Mouse (Mus musculus) retina, embryonic 14.5 days (tissue): Measurements from ENCODE around the gene Phykpl.
"Not testable (repeated sequence)": the region's sequence is repeated elsewhere in the genome, so short reads cannot be mapped to it uniquely, and the experiment has no call there.

ENCODE experiments used
- DNase-seq: peaks from one replicate; pipeline ENCODE4 v3.0.0-alpha.2; 2015; ENCODE audit warnings: low spot score

The Phykpl gene

DNA sequence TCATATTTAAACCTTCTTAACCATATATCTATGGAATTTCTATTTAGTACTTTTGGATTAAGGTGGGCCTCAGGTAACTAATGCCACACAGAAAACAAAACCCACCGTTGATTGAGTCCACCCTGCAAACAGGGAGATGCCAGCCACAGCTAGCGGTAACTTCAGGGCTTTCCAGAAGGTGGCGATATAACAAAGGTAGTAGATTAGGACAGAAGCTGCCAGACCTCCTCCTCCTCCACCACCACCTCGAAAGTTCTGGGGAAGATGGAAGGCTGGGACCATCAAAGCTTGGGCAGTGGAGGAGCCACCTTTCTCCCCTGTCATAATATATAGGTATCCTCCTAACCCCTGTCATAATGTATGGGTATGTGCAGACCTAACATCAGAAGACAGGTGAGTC is 33.1 kb downstream of the Phykpl start:
- DNase-seq: peak; percentile 87

DNA sequence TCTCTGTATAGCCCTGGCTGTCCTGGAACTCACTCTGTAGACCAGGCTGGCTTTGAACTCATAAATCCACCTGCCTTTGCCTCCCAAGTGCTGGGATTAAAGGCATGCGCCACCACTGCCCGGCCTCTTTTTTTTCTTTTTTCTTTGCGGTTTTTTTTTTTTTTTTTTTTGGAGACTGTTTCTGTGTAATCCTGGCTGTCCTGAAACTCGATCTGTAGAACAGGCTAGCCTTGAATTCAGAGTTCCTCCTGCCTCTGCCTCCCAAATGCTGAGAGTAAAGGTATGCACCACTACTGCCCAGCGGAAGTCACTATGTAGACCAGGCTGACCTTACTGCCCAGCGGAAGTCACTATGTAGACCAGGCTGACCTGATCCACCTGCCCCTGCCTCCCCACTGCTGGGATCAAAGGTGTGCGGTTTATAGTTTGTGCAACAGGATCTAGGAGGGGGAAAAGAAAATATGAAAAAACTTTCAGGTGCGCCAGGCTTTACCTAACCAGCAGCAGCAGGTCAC is 34.4 kb downstream of the Phykpl start:
- no peak for DNase-seq

DNA sequence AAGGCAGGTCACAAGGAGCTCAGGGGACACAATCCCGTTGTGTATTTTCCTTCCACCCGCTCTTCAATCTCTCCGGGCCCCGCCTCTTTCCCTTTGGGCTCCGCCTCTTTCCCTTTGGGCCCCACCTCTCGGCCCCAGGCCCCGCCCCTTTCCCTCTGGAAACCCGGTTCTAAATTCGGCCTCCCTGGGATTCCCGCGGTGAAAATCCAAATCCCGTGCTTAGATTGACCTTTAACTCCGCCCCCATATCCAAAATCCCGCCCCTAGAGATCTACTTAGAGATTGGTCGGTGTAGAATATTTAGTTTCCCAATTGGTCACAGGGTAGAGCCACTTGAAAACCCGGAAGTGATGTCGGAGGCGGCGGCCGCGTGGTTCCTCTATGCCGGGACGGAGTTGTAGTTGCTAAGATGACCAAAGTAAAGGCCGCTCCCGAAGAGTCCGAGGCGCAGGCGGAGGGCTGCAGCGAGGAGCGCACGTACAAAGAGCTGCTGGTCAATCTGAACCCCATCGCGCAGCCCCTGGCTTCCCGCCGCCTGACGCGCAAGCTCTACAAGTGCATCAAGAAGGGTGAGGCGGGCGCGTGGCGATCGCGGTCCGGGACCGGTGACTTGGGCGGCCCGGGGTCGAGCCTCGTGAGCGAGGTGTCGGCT is 35.0 kb downstream of the Phykpl start, which contains the start of gene Nhp2:
TSS of gene Nhp2 (plus strand) at position 327 of the 652 bp plus-strand sequence.
- peak; percentile 100 for DNase-seq

DNA sequence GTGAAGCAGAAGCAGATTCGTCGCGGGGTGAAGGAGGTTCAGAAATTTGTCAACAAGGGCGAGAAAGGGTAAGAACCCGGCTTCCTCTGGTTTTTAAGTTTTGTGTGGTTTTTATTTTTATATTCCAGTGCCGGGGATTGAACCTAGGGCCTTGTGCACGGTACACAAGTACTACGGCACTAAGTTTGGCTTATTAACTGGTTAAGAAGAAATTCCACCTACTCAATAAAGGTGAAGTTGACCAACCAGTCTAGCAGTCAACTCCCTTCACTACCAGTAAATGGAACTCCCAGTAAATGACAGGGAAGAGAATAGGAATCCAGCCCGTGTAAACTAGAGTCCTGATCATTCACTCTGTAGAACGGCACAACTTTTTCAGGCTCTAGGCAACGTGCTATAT is 35.5 kb downstream of the Phykpl start:
- DNase-seq: no peak

DNA sequence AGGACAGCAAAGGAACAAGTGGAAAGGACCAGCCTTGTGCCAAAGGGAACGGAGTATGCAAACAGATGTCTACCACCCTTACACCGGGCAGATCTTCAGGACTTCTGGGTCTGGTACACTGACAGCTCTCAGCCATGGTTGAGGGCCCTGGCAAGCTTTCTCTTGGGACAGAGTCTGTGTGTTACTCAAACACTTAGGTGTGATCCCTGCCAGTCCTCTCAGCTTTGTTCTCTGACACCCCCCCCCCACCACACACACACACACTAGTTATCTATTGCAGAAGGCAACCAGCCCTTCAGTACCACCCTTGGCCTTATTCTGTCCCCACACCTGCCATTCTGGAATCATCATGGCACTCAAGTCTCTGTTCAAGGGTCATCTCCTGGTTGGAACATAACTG is 37.2 kb downstream of the Phykpl start:
- no peak for DNase-seq

DNA sequence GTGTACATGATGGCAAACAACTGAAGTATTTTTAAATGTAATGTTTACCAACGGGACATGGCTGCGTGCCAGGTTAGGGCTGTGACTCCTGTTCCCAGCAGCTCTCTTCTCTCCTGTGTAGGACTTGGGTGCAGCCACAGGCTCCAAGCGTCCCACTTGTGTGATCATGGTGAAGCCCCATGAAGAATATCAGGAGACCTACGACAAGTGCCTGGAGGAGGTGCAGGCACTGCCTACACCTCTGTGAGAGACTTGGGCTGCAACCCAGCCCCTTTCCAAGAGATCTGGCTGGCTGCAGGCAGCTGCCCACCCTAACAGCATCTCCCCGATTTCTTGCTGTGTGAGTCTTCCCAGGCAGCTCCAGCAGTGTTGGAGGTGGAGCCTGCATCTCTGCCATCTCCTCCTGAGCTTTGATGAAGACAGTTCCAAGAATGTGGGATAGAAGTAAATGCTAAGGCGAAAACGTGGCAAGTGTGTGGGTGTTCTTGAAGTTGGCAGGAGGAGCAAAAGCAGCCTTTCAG is 38.5 kb downstream of the Phykpl start:
- DNase-seq: no peak

DNA sequence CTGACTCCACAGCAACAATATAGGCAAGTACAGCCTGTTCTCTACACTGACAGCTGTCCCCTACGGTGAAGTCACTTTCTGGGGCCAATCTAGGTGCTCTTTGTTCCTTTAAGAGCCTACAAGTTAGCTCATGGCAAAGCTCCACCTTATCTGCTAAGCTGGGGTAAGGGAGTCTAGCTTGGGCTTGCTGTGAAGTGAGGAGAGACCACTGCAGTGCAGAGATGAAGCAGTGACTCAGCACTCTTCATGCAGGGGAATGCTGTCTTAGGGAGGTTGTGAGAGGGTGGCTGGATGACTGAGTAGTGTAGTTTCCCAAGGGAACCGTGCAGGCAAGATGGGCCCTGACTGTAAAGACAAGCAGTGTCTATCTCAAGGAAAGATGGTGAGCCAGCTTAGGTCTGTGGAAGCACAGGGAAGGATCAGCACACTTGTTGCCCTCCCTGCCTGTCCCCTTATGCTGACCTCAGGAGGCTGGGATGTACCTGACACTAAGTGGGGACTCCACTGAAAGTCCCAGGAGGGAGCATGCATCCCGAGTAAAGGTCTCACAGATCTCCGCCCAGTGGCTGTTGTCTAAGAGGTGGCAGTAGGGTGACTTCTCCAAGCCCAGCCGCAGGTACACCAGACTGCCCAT is 40.7 kb downstream of the Phykpl start:
- no peak for DNase-seq

DNA sequence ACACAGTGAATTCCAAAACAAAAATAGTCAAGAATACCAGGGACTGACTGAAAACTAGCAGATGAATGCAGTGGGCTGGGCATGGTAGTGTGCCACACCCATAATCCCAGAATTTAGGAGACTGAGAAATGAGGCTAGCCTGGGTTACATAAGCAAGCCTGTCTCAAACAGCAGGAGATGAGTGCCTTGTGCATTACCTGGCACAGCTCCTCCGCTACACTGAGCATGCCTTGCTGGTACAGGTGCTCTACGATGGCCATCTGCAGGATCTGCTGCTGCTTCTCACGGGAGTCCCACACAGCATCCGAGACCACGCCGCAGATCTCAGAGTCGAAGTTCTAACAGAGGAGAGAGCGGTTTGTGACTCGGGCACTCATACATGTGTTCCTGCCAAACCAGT is 42.9 kb downstream of the Phykpl start:
- no peak for DNase-seq

DNA sequence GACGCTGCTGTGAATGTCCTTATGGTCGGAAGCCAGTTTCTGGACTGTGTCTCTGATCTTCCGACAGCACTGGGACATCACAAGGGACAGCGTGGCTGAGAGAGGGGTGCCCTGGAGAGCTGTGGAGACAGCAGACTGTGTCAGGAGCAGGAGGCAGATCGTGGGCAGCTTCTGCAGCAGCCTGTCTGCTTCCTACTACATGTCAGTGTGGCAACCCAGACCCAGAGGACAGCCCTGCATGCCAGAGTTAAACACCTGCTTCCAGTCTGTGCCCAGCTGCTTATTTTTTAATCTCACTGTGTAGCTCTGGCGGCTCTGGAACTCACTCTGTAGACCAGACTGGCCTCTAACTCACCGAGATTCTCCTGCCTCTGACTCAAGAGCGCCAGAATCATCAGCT is 43.4 kb downstream of the Phykpl start:
- DNase-seq: no peak

DNA sequence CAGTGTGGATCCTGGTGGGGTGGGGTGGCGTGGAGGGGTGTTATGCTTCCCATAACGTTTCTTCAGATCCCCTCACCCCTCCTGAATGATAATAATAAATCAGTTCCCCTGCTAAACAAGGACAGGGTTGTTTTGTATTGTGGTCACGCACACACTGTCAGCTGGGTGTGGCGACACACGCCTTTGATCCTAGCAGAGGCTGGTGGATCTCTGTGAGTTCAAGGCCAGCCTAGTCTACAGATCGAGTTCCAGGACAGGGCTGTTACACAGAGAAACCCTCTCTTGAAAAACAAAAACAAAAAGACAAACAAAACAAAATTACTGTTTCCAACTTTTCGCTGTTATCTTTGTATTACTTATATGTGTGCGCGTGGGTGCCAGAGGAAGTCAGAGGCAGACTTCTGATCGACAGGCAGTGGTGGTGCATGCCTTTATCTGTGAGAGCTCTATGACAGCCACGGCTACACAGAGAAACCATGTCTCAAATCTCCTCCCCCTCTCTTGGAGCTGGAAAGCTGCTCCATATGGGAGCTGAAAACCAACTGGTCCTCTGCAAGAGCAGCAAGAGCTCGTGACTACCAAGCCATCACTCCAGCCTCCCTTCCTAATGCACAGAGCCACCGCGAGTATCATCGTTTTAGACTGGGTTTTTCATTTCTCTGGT is 45.2 kb downstream of the Phykpl start:
- DNase-seq: no peak

DNA sequence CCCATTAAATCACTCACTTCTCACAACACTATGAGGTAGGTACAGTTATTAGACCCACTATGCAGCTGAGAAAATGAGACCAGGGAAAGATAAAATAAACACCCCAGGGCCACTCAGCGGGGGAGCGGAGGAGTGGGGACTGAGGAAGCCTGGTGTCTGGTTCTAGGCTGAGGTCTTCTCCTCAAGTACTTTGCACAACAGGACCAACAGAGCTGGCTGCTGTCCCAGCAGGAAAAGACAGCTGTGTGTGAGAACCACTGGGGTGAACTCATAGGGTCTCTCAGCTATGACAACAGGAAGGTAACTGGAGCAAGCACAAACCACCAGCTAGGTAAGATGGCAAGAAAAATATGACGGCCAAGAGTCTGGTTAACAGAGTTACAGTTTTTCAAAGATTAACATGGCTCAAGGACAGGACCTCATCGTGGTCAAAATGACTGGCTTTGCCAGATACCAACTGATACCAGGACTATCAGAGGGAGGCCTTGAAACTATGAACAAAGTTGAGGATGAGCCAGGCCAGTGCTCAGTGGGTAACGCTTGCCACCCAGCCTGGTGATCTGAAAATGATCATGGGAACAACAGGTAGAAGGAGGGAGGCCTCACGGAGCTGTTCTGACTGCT is 47.7 kb downstream of the Phykpl start:
- no peak for DNase-seq

DNA sequence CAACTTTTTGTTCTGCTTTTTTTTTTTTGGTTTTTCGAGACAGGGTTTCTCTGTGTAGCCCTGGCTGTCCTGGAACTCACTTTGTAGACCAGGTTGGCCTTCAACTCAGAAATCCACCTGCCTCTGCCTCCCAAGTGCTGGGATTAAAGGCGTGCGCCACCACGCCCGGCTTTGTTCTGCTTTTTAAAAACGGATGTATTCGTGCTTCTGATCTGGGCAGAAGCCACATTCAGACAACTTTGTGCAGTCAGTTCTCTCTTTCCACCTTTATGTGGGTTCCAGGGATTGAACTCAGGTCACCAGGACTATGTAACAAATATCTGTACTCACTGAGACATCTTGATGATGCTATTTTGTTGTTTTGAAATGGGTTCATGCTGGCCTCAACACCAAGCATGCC is 48.6 kb downstream of the Phykpl start:
- not testable (repeated sequence) for DNase-seq

DNA sequence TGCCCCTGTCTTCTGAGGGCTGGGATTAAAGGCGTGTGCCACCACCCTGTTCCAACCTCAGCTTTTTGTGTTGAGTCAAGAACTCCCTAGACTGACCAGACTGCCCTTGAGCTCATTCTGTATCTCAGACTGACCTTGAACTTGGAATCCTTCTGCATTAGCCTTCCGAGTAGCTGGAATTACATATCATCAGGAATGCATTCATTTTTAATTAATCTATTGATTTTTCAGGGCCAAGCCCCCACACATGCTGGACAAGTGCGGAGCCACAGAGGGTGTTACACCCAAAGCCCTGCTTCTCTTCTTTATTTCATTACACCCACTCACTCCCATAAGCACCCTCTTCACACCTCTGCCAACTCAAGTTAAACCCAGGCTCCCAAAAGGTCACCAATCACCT is 49.2 kb downstream of the Phykpl start:
- no peak for DNase-seq

DNA sequence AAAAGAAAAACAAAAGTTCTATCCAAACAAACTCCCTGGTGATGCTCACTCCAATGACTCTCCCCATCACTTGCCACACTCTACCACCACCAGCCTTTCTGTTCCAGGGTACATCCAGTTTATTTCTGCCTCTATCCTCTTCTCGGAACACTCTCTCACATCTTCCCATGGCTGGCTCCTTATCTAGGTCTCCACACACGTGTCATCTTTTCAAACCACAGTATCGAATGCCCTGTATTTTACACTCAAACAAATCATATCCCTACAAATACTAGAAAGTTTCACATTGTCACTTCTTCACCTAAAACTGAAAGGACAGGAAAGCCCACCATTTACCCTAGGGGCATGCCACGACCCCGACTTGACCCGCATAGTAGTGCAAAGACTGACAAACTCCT is 50.6 kb downstream of the Phykpl start:
- no peak for DNase-seq

DNA sequence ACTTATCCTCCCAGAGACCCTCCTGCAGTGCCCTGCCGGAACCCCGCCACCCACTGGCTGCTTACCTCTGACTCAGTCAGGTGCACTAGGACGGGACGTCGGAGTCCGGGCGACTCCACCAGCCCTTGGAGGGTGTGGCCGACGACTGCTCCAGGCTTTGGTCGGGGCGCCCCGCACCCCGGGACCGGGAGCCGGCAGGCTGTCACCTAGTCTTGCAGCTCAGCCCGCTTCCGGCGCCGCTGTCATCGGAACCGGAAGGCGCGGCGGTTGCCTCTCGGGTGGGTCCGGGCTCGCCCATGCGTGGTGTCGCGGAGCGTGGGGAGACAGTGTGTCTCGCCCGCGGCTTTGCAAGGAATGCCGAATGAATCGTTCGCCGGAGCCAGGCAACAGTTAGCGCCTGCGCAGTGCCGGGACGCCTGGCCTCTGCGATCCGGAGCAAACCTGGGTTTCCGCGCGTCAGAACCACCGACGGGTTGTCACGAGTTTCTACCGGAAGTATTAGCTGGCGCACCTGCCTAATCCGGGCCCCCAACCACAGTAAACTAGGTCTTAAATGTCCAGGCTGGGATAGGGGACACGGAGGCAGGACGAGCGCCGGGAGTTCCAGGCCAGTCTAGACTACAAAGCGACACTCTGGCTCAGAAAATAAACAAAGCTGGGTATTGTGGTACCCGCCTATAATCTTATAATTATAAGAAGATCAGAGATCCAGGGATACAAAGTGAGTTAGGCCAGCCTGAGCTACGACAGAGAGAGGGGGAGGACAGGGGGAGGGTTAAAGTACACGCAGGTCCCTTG is 51.2 kb downstream of the Phykpl start, which contains the start of gene Rmnd5b:
TSS of gene Rmnd5b (minus strand) at position 372 of the 798 bp plus-strand sequence.
- peak; percentile 91 for DNase-seq

DNA sequence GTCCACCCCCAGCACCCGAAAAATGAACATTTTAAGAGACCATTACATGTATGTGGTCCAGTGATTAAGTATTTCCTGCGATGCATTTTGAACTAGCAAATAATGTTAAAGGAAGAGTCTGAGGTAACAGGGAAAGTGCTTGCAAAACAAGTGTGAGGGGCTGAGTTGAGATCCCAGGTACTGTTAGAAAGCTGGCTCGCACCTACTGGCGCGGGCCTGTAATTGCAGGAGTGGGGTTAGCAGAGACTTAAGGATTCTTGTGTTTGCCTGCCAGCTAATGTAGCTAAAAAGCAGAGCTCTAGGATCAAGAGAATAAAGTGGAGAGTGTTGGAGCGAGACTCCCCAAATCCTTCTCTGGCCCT is 51.7 kb downstream of the Phykpl start:
- peak; percentile 81 for DNase-seq

DNA sequence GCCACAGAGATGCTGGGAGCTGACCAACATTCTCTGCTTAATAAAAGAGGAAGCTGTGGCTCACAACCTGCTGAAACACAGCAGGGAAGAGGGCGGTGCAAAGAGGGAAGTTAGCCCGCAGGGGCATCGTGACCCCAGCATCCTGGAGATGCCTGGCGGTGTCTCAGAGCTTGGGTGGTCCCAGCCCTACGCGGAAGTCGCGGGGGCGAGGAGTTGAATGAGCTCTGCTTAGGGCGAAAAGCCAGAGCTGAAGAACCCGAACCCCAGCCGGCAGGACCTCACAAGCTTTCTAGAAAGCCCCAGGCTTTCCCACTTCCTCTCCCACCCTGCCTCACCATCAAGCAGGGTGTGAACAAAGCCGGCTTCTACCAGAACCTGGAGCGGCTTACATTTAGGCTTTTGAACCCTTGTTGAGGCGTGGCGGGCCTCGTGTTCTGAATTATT is 53.4 kb downstream of the Phykpl start:
- no peak for DNase-seq

DNA sequence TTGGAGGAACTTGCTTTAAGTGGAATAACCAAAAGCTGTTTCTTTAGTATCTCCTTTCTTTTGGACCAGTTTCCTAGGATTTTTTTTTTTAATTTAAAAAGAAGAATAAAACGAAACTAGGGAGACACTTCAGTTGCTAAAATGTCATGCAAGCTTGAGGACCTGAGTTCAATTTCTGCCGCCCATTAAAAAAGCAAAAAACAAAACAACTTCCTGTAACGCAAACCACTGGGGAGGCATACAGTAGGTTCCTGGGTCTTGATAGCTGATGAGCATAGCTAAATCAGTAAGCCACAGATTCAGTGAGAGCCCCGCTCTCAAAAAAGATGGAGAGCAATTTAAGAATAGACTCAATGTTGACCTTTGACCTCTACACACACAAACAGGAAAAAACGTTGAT is 53.9 kb downstream of the Phykpl start:
- no peak for DNase-seq

DNA sequence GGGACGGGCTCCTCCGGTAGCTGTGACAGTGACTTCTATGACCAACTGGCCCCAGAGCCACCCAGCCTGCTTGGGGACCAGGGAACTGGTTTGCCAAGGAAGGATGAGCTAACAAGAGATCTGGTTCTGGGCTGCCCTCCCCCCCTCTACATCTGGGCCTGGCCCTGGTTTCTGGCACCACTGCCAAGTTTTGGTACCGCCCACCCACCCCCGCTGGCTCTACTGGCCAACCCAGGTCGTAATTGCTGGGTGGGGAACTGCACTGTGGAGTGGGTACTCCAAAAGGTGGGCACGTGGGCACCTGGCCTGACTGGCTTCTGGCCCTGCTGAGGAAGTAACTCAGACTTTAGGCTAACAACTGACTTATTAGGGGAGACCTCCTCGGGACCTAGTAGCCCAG is 56.2 kb downstream of the Phykpl start:
- no peak for DNase-seq

DNA sequence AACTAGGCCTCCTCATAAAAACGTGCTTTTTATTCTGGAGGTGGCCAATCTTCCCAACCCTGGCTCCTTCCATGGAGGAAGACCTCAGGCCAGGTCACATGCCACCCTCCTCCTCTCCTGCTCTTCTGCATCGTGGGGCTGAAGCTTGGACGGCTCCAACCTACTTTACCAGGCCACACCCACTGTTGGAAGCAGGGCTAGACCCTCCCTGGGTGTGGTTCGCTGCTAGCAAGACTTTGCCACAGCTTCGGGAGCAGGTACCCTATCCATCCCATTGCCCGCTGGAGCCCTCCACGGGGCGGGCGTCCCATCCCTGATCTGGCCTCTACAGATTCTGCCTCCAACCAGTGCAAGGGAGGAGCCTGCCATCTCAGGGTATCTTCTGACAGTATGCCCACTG is 58.6 kb downstream of the Phykpl start:
- DNase-seq: no peak

DNA sequence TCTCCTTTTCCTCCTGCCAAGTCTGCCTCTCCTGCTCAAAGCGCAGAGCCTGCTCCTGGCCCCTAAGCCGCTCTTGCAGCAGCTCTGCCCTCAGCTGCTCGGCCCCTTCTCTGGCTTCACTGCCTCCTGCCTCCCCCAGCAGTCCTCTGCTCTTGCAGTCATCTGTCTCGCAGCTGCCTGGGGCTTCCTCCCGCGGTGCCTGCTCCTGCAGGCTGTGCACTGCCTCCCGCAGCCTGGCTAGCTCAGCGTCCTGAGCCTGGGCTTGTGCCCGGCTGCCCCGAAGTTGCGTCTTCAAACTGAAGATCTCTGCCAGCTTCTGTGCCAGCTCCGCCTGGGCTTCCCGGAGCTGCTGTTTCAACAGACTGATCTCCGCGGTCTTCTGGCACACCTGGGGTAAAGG is 59.2 kb downstream of the Phykpl start:
- DNase-seq: no peak

DNA sequence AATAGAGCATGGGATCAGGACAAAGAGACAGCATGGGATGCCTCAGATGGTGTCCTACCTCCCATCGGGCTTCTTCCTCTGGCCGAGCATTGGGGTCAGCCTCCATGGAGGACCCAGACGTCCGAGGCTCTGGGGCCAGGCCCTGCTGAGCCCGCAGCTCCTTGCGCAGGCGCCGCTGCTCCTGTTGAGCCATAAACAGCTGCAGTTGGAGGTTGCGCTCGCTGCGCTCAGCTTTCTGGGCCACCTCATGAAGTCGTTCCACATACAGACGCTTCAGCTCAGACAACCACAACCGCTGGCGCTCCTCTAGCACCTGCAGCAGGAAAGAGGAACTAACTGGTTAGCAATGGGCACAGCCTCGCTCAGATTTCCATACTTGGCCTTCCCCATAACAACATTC is 59.7 kb downstream of the Phykpl start:
- DNase-seq: no peak
